Mouse (Mus musculus): ENCODE results near the gene Faf1.
A peak's percentile ranks its signal among the peaks of the same experiment; 100 is the strongest.
"Not testable (repeated sequence)": the region's sequence is repeated elsewhere in the genome, so short reads cannot be mapped to it uniquely, and the experiment has no call there.

Gene Faf1

GRCm38 (mm10) chr4:109665101-109665981 lies 11.0 kb upstream of the Faf1 start:
- peak; percentile 70 for DNase-seq (ENCODE audit: low read depth)

- peak; percentile 66 for DNase-seq (ENCODE audit: low read depth)
These were observed 10.4 kb upstream of the Faf1 start for GRCm38 (mm10) chr4:109665982-109666460.

- peak; percentile 84 for DNase-seq (ENCODE audit: low read depth)
These were observed 9.7 kb upstream of the Faf1 start, which contains the start of gene Cdkn2c for GRCm38 (mm10) chr4:109666461-109667269. Gene Cdkn2c (minus strand): TSS chr4:109667189.

GRCm38 (mm10) chr4:109667518-109667917 lies 8.9 kb upstream of the Faf1 start:
- DNase-seq (ENCODE audit: low read depth): no peak

- DNase-seq (ENCODE audit: low read depth): peak; percentile 69
These were observed 6.2 kb upstream of the Faf1 start for GRCm38 (mm10) chr4:109670213-109670612.

GRCm38 (mm10) chr4:109671941-109672340 lies 4.4 kb upstream of the Faf1 start:
- no peak for DNase-seq (ENCODE audit: low read depth)

- DNase-seq (ENCODE audit: low read depth): no peak
These were observed 2.3 kb upstream of the Faf1 start for GRCm38 (mm10) chr4:109674097-109674496.

GRCm38 (mm10) chr4:109677221-109677620 lies 833 bp downstream of the Faf1 start:
- DNase-seq (ENCODE audit: low read depth): no peak

GRCm38 (mm10) chr4:109683561-109683960 lies 7.2 kb downstream of the Faf1 start:
- no peak for DNase-seq (ENCODE audit: low read depth)

- no peak for DNase-seq (ENCODE audit: low read depth)
These were observed 16.3 kb downstream of the Faf1 start for GRCm38 (mm10) chr4:109692674-109693073.

- not testable (repeated sequence) for DNase-seq (ENCODE audit: low read depth)
These were observed 24.3 kb downstream of the Faf1 start for GRCm38 (mm10) chr4:109700727-109701126.

GRCm38 (mm10) chr4:109703568-109703967 lies 27.2 kb downstream of the Faf1 start:
- peak; percentile 75 for DNase-seq (ENCODE audit: low read depth)

- no peak for DNase-seq (ENCODE audit: low read depth)
These were observed 29.0 kb downstream of the Faf1 start for GRCm38 (mm10) chr4:109705349-109705748.

- DNase-seq (ENCODE audit: low read depth): no peak
These were observed 42.9 kb downstream of the Faf1 start for GRCm38 (mm10) chr4:109719281-109719680.

- peak; percentile 77 for DNase-seq (ENCODE audit: low read depth)
These were observed 52.9 kb downstream of the Faf1 start for GRCm38 (mm10) chr4:109729281-109729680.

- DNase-seq (ENCODE audit: low read depth): no peak
These were observed 59.4 kb downstream of the Faf1 start for GRCm38 (mm10) chr4:109735754-109736153.

GRCm38 (mm10) chr4:109743984-109744383 lies 67.6 kb downstream of the Faf1 start:
- DNase-seq (ENCODE audit: low read depth): peak; percentile 26

- peak; percentile 67 for DNase-seq (ENCODE audit: low read depth)
These were observed 82.6 kb downstream of the Faf1 start for GRCm38 (mm10) chr4:109759031-109759430.

GRCm38 (mm10) chr4:109759901-109760300 lies 83.5 kb downstream of the Faf1 start:
- DNase-seq (ENCODE audit: low read depth): peak; percentile 8

GRCm38 (mm10) chr4:109760501-109760900 lies 84.1 kb downstream of the Faf1 start:
- DNase-seq (ENCODE audit: low read depth): peak; percentile 65

GRCm38 (mm10) chr4:109762768-109763501 lies 86.5 kb downstream of the Faf1 start:
- no peak for DNase-seq (ENCODE audit: low read depth)

GRCm38 (mm10) chr4:109769071-109769470 lies 92.7 kb downstream of the Faf1 start:
- DNase-seq (ENCODE audit: low read depth): no peak
